Mouse (Mus musculus) erythroblast, embryonic 14.5 days (primary cell): ENCODE measurements around the gene Gm20481.

Experiments
- GATA1 ChIP-seq: IDR thresholded peaks from 2 replicates; pipeline ENCODE4 v1.6.1; 2012; ENCODE audit warnings: low read length, inconsistent platforms, mixed read lengths
- TAL1 ChIP-seq: IDR thresholded peaks from 3 replicates; pipeline ENCODE4 v1.6.1; 2012; ENCODE audit warnings: low read length, inconsistent platforms, mixed read lengths

GRCm38 (mm10) chr17:34934031-34934430 lies 35.7 kb upstream of the Gm20481 start:
- TF ChIP-seq GATA1, result no peak
- TF ChIP-seq TAL1, result no peak
